Mouse (Mus musculus) skeletal muscle tissue, adult 2 months (tissue): Measurements from ENCODE around the gene Sec61a1.

ENCODE experiments used
- DNase-seq: peaks from one replicate; pipeline ENCODE4 v3.0.0-alpha.2; 2012; ENCODE audit warnings: low read depth, low spot score

Gene Sec61a1

DNA sequence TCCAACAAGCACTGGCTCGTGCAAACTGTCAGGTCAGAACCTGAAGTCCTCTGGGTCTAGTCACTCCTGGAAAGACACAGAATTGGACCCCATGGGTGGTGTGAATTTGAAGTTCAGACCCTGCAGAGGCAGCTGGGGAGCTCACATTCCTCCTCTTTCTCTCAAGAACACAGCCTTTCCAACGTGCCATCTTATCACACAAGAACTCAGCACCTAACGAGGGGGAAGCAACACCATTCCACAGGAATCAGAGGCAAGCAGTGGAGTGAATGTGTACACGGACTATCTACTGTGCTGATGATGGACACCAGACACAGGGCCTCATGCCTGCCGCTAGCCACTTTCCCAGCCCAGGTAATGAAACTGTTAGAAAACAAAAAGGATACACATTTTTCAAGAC, 2.0 kb downstream of the Sec61a1 start:
- no peak for DNase-seq

DNA sequence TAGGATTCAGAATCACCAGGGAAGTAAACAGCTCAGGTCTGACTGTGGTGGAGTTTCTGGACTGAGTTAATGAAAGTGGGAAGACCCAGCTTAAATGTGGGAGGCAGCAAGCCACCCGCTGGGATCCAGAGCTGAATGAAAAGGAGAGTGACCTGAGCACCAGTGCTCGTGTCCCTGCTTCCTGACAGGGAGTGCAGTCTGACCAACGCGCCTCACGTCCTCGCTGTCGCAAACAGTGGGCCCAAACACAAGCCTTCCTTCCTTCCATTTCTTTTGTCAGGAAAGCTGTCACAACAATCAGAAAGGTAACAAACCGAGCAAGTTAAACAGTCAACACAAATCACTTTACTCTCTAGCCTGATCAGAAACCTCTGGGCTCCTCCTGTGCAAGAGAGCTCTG, 2.7 kb downstream of the Sec61a1 start:
- no peak for DNase-seq

DNA sequence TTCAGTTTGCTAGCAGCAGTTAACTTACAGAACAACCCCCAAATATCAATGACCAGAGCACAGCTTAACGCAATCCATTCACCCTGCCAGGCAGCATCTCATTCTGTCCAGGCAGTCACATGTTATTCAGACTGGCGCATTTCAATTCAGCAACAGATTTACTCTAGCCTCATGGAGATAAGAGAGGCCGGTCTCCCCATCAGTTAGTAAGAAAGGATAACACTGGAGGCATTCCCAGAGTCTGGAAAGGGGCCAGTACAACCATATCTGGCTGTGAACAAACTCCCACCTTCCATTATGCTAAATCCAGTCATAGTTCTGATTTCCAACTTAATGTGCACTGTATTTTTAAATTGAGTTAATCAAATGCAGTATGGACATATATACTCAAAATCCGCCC, 4.2 kb downstream of the Sec61a1 start:
- DNase-seq: no peak

DNA sequence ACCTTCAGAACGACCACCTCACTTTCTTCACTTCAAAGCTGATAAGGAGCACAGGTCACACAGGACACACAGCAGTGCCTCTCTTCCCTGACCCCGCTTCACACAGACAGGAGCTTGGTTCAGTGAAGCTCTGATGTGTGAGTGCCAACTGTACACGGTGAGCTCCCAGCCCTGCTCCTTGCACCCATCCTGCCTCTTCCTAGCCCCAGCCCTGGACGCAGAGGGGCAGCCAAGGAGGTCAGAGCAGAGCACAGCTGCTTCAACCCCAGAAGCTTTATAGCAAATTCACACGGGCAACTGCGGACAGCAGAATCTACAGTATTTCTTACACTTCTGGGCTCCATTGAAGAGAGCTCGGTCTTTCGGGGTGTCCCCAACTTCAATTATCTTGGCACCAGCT, 4.7 kb downstream of the Sec61a1 start:
- no peak for DNase-seq

DNA sequence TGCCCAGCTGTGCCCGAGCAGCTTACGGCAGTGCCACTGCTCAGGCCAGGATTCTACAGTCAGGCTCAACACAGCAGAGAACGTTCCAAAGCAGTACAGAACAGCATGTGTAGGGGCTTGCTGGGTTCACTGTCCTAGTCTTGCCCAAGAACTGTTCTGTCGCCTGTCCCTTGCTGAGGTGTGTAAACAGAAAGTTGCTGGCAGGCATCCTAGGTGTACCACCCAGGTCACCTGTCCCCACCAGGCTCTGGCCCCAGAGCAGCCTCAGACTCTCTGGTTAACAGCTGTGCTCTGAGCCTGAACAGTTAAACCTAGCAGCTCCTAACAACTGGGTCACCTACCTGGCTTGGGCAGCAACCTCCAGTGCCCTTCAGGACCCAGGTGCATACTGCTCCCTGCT, 15.7 kb downstream of the Sec61a1 start:
- DNase-seq: no peak

DNA sequence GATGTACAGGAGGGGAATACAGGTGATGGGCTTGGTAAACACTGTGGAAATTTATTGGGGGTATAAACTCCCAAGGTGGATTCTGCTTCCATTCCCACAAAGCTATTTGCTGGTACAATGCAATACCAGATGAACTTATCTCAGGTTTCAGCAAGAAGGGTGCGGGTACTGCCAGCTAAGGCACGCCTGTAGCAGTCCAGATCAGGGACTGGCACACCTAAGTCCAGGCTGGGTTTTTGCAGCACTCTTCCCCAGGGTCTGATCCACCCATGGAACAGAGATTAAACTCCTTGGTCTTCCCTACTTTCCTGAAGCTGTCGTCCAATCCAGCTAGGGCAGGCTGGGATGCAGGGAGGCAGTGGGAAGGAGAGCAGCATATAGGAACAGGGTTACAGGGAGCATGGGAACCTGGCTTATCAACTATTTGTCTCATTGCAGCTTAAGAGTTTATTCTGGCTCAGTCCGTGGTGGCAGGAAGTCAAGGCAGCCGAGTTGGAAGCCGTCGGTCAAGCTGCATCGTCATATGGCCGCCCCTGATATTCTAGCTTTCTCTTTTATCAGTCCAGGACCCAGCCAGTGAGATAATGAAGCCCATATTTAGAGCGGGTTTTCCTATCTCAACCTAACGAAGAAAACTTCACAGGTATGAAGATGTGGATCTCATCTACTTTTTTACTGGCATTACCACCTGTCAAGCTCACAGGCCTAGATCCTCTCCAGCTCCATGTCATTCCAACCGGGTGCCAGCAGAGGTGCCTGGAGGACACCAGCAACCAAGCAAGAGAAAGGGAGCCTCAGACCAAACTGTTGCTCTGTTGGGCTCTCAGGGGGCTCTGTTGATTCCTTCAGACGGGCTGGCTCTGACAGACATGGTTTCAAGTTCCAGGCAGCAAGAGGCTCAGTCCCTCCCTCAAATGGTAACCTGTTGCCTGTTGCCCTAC, 16.4 kb downstream of the Sec61a1 start:
- DNase-seq: no peak

DNA sequence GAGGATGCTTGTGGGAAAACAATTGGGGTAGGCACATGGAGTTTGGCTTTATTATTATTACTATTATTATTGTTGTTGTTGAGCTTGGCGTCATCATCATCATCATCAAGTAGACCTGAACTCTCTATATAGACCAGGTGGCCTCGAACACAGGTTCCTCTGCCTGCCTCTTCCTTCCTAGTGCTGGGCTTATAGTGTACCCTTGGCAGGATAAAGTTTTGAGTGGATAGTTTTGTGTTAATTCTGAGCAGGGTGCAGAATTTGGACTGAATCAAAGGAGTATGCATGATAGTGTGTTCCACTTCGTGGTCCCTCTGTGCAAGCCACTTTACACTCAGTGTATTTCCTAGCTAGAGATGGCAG, 18.3 kb downstream of the Sec61a1 start:
- no peak for DNase-seq

DNA sequence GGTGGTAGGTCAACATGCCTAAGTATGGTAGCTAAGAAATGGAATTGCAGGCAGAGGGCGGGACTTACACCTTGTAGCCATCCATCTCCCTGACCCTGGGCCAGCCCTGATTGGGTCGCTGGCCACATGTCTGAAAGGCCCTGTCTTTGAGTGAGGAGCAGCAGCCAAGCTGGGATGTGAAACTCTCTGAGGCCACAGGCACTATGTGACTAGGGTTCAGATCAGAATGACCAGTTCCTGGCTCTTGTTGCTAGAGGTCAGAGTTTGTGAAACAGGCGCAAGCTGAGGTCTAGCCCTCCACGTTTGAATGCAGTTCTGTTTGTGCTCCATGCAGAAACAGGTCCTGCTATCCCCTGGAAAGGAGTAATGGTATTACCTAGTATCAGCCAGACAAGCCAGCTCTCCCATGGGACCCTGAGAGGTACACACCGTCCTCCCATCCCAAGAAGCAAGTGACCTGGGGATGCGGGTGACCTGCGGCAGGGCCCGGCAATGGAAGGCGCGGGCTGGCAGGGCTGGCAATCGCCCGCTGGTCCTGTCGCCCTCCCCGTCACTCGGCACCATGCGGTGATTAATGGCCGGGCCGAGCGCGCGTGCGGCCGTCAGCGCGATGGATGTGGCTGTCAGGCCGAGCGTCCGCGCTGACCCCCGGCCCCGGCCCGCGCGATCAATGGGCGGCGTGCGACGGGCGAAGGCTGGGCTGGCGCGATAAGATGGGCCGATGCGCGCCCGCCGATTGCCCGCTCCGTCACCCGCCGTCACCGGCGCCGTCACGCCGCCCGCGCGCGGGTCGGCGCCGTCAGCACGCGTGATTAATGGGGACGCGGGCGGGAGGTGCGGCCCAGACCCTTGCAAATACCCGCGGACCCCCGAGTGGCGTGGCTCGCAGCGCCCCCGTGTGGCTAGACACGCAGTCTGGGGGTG, 19.0 kb downstream of the Sec61a1 start:
- DNase-seq: no peak

DNA sequence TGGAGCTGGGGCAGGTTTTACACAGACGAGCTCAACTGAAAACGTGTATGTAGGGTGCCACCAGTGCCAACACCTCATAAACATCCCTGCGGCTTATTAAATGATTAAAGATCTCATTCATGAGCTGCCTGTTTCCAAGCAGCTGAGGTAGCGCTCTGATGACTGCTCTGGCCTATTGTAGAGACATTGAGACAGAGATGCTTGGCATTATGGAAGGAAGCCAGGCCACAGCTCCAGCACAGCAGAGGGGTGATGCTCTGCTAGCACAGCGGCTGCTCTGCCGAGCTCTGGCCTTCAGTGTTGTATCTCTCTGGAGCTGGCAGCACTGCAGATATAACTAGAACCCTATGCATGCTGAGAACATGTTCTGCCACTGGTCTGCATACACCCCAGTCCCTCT, 25.0 kb downstream of the Sec61a1 start:
- no peak for DNase-seq

DNA sequence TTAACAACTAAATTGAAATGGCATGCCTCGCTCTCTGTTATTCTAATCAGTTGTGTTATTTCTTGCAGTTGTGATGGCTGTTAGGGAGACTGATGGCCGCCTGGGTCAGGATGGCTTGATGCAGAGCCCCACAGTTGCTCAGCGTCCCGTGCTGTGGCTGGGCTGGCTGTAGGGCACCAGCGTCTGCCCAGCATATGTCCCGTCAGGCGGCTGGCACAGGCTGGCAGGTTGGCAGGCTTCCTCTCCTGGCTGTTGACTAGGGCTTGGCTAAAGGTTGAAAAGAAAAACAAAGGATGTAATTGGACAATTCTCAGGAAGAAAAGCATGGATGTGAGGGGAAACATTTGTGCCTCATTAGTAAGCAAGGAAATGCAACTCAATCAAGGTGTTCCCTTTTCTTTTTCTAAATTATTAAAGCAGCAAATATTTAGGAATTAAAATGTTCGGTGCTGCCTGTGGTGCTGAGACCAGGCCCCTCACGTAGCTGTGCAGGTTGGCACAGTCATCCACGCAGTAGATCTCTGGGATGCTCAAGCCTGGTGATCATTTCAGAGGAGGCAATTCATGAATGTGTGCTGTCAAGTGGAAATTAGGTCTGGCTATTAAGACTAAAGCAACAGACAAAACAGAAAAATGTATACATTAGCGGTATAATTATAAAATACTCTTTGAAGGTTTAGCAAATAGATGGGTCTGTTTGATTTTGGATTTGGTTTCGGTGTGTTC, 27.9 kb downstream of the Sec61a1 start:
- DNase-seq: no peak

DNA sequence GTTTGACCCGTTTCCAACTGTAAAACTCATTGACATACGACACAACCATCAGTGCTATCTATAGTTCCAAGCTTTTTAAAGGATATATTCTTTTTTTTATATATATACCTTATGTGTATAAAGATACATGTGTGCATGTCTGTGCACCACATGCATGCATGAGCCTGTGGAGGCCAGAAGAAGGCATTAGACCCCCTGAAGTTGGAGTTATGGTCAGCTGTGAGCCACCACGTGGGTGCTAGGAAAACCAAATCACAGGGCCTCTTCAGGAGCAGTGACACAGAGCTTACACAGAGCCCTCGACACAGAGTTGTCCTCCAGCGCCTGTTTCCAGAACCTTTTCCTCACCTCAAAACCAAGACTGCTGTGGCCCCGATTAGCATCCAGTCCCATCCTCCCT, 28.9 kb downstream of the Sec61a1 start:
- DNase-seq: no peak

DNA sequence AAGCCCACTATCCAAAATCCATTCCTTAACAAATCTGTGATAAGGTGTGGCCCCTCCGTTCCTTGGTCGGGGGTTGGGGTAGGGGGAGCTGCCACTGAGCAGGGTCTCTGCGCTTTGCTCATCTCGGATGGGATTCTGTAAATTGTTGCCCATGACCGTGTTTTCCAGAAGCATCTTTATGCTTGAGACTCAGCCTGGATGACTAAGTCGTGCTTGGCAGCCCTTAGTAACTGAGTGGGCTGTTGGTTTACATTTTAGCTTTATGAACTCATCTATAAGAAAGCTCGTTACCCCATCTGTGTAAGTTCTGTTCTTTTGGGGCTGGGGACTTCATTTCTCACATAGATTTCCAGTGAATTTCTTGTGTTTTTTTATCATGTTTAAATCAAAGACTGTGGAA, 29.7 kb downstream of the Sec61a1 start:
- no peak for DNase-seq

DNA sequence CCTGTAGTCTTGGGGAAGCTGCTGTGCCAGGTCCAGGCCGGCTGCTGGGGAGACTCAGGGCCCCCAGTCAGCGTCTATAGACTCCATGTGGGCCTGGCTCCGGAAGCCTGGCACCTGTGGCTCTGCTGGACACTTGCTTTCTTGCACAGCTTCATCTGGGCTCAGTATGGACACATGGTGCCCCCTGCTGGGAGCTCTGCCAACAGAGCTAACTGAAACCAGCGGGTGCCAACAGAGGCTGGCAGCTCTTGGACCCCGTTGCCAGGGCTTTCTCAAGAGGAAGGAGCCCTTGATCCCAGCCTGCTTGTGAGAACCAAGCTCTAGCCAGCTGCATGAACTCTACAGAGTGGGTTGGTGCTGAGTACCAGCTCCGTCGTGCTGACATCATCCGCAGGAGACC, 31.8 kb downstream of the Sec61a1 start:
- peak; percentile 31 for DNase-seq

DNA sequence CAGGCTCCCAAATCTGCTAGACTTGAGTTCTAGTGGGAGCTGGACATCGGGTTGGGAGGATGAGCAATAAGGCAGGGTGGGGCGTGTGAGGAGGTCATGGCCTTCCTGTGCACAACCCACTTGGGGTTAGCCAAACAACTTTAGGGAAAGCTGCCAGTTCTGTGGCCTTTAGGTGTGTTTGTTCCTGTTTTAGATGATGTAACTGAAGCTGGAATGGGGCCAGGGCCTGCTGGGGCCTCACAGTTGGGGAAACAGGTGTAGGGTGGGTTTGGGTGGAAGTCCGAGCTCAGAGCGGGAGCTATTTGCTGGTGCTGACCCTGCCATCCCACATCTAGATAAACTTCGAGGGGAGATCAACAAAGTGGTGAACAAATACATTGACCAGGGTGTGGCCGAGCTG, 33.3 kb downstream of the Sec61a1 start:
- DNase-seq: no peak

DNA sequence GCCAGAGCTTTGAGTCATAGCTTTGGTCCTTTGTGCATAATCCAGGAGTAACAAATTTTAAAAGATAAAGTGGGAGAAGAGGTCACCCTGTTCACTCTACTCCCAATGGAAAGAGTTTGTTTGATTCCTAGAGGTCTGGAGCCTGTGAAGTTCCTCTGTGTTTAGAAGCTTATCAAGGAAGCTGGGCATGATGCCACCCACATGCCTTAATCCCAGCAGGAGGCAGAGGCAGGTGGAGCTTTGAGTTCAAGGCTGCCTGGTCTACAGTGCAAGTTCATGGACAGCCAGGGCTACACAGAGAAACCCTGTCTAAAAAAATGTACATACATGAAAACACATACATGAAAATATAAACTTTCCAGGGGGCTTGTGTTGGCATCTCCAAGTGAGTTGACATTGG, 34.8 kb downstream of the Sec61a1 start:
- no peak for DNase-seq

DNA sequence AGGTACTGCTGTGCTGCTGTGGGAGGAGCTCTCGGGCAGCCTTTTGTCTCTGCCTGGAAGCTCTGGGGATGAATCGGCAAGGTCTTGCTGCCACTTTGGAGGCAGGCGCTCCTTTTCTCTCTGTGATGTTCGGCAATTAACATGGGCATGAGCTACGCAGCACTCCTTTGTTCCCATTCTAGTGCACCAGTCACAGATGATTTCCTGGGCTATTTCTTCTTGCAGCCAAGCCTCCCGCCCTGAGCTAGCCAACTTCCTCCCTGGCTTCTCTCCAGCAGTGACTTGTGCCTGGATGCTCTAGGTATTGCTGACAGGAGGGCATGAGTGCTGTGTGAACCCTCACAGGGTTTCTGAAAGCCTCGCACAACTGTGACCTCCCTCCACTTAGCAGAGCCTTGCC, 35.6 kb downstream of the Sec61a1 start:
- DNase-seq: no peak

DNA sequence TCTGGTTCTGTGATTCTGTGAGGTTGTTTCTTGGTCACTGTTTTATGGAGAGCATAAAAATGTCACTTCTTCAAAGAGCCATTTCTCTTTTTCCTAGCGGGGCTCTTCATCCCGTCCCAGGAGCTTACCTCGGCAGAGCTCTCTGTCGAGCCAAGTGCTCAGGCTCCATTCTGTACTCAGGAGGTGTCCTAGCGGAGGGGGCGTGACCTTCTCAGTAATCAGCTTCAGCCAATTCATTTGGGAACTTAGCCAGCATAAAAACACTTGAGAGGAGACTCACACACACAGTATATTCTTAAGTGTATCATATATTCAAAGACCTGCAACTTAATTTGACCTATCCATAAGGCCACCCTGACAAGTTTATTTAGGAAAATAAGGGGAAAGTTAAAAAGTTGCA, 38.3 kb downstream of the Sec61a1 start:
- no peak for DNase-seq

DNA sequence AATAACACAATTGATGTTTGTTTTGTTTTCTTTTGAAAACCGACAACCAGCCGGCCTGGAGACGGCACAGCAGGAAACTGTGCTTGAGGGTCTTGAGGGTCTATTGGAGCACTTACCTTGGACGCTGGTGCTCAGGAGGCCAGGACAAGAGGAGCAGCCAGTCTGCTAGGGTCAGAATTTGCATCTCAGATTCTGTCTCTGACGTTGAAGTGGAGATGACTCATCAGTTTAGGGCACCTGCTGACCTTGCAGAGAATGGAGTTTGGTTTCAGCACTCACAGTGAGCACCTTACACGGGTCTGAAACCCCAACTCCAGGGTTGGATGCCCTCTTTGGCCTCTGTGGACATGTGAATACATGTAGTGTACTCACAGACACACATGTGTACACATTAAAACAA, 48.8 kb downstream of the Sec61a1 start:
- DNase-seq: no peak

DNA sequence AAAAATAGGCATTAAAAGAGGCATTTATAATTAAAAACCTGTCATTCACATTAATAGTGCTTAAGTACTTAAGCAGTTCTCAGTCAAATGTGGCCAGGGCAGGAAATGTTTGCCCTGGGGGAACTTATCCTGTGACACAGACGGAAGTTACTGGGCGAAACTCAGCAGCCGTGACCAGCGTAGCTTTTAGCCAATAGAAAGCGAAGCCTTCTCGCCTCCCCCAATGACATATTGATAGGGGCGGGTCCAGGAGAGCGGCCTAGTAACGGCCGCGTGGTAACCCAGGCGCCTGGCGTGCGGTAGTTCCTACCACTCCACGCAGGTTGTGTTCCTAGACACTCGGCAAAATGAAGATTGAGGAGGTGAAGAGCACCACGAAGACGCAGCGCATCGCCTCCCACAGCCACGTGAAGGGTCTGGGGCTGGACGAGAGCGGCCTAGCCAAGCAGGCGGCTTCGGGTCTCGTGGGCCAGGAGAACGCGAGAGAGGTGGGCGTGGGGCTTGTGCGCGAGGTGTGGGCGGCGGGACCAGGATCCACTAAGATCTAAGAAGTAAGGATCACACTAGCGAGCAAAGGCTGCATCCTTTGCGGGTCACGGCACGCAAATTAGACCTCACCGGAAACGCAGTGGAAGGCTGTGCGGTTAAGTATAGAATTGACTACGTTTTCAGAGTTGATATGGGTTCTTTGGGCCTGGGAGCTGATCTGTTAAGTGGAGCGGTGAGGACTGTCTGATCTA, 53.4 kb downstream of the Sec61a1 start, which contains the start of gene Ruvbl1:
Gene Ruvbl1 (plus strand): TSS at position 229 of the 740 bp plus-strand sequence.
- peak; percentile 91 for DNase-seq

DNA sequence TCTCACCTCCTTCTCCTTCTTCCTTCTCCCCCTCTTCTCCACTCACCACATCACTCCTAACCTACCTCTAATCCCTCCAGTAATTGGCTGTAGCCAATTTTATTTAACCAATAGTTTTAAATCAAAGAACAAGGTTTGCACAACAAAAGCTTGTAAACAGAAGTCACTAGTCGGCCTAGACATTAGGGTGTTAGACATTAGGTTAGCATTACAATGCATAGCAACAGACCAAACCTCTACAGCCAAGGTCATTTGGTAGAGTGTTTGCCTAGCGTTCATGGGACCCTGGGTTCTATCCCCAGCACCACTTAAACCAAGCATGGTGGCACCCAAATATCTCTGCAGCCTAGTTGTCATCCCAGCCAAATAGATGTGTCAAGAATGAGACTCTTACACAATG, 64.2 kb downstream of the Sec61a1 start:
- no peak for DNase-seq
